19 mouse cellular contexts compared by ENCODE assay signal in the genomic region with DNA sequence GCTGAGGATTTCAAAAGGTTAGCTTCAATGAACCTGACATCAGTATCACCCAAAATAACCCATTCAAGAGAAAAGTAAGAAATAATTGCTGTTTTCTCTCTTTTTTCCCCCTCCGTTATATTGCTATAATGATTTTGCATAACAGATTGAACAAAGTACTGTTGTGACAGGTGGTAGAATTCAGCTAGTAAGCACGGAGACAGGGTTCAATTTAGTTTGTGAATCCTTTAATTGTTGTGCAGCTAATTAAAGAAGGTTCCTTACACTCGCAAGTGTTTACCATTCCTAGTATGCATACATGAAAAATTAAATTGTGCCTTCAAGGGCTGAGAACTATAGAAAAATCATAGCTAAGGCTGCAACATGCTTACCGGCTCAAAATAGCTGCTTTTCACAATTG.
"Had no signal": no experiment of that assay in that cellular context is flagged by ENCODE, and none has a peak within 500 bp of the region (broad histone marks: within the 10 kb centered on the region; RNA-seq: fewer than 3 reads in every experiment).

No protein-coding gene starts in this region.

- H3K36me3 ChIP-seq: midbrain, embryonic 10.5 days; midbrain, embryonic 12.5 days; neural tube, embryonic 13.5 days; neural tube, embryonic 15.5 days had no signal

- H3K4me2 ChIP-seq: lung, embryonic 14.5 days; midbrain, embryonic 12.5 days; neural tube, embryonic 13.5 days; neural tube, embryonic 15.5 days had no signal

- H3K9me3 ChIP-seq: midbrain, embryonic 10.5 days; midbrain, embryonic 12.5 days; neural tube, embryonic 13.5 days; neural tube, embryonic 15.5 days had no signal

- H3K4me3 ChIP-seq: midbrain, embryonic 10.5 days; midbrain, embryonic 12.5 days; myocyte; neural tube, embryonic 13.5 days; neural tube, embryonic 15.5 days had no signal

- DNase-seq: lung, adult 18-20 months; lung, embryonic 14.5 days; lung, postnatal 10 days; lung, postnatal 4 days; midbrain, embryonic 14.5 days; retina, postnatal 1 day; right cerebral cortex, adult 18-20 months; right cerebral cortex, postnatal 25 days; right cerebral cortex, postnatal 4 days; spleen, adult 18-20 months; thymus, adult 18-20 months; thymus, postnatal 14 days; thymus, postnatal 36 days had no signal

- H3K27ac ChIP-seq: midbrain, embryonic 10.5 days; midbrain, embryonic 12.5 days; neural tube, embryonic 13.5 days; neural tube, embryonic 15.5 days had no signal

- H3K27me3 ChIP-seq: midbrain, embryonic 12.5 days; neural tube, embryonic 13.5 days; neural tube, embryonic 15.5 days had no signal

- ATAC-seq: midbrain, embryonic 16.5 days had no signal

- H3K9ac ChIP-seq: lung, embryonic 14.5 days; midbrain, embryonic 12.5 days; neural tube, embryonic 13.5 days; neural tube, embryonic 15.5 days had no signal
